Mouse (Mus musculus) lung, postnatal 0 days (tissue): ENCODE results near the gene Foxf1. TPM values are rescaled to one million over a fixed set of nuclear protein-coding genes. Genes with fewer than 3 reads are reported as not detected.
A peak's percentile ranks its signal among the peaks of the same experiment; 100 is the strongest.

Experiments used
- ATAC-seq: fragments of 200-750 bp; cut with Nextera tagmentation; 2 replicates; pipeline ENCODE4 v1.8.0; 2017; ENCODE audit warnings: moderate library complexity
- DNase-seq: peaks from one replicate; pipeline ENCODE4 v3.0.0-alpha.2; 2016; ENCODE audit warnings: low spot score
- H3K27ac ChIP-seq: fragments of 300-500 bp; sonication (generic); 2 replicates; pipeline ENCODE4 v1.5.1; 2014; ENCODE audit warnings: antibody characterized with exemption, mild to moderate bottlenecking, low read length, mixed read lengths
- H3K27me3 ChIP-seq: fragments of 300-500 bp; sonication (generic); replicated peaks from 2 replicates; pipeline ENCODE4 v1.6.1; 2014; ENCODE audit warnings: low read length, mixed read lengths; ENCODE audit not compliant: insufficient read depth
- H3K36me3 ChIP-seq: fragments of 300-500 bp; sonication (generic); 2 replicates; pipeline ENCODE4 v1.6.1; 2014; ENCODE audit warnings: low read length, mixed read lengths; ENCODE audit not compliant: insufficient read depth
- H3K4me1 ChIP-seq: fragments of 300-500 bp; sonication (generic); 2 replicates; pipeline ENCODE4 v1.6.1; 2014; ENCODE audit warnings: antibody characterized with exemption, low read depth, low read length, mixed read lengths; ENCODE audit not compliant: insufficient read depth
- H3K4me2 ChIP-seq: fragments of 300-500 bp; sonication (generic); replicated peaks from 2 replicates; pipeline ENCODE4 v1.6.1; 2014; ENCODE audit warnings: low read depth, mild to moderate bottlenecking, low read length, moderate library complexity, mixed read lengths
- H3K4me3 ChIP-seq: fragments of 300-500 bp; sonication (generic); 2 replicates; pipeline ENCODE4 v1.5.1; 2014; ENCODE audit warnings: low read depth, low read length
- H3K9ac ChIP-seq: fragments of 300-500 bp; sonication (generic); replicated peaks from 2 replicates; pipeline ENCODE4 v1.6.1; 2014; ENCODE audit warnings: low read depth, mild to moderate bottlenecking
- H3K9me3 ChIP-seq: fragments of 300-500 bp; sonication (generic); 2 replicates; pipeline ENCODE4 v1.6.1; 2016; ENCODE audit warnings: low read length, mixed read lengths
- CTCF ChIP-seq: IDR thresholded peaks from 2 replicates; pipeline ENCODE4 v1.5.1; 2016; ENCODE audit warnings: antibody characterized with exemption, mild to moderate bottlenecking
- EP300 ChIP-seq: IDR thresholded peaks from 2 replicates; pipeline ENCODE4 v1.6.1; 2016; ENCODE audit warnings: antibody characterized with exemption, mild to moderate bottlenecking, control low read depth
- WGBS: fragments of 180-500 bp; shearing (Covaris S2); extraction: QIAGEN DNeasy Blood & Tissue Kit; methylation state at CpG from one replicate; pipeline ENCODE4 v1.1.7; 2014; 5-methylcytosine and 5-hydroxymethylcytosine counted together
- microRNA-seq: library from miRNA; unstranded; fragments of <30 nt; microRNA quantifications from one replicate; pipeline ENCODE4, GENCODE M21; 2016
- polyA plus RNA-seq: library from polyadenylated mRNA; unstranded; fragments of >200 nt; fragmentation: Nextera tagmentation; extraction: Ambion mirVana; gene quantifications from 2 replicates; pipeline ENCODE4 v1.2.1, GENCODE M21; 2015

Foxf1 gene
- polyA plus RNA-seq, 1 experiment from 2014 or later = 156 TPM

DNA sequence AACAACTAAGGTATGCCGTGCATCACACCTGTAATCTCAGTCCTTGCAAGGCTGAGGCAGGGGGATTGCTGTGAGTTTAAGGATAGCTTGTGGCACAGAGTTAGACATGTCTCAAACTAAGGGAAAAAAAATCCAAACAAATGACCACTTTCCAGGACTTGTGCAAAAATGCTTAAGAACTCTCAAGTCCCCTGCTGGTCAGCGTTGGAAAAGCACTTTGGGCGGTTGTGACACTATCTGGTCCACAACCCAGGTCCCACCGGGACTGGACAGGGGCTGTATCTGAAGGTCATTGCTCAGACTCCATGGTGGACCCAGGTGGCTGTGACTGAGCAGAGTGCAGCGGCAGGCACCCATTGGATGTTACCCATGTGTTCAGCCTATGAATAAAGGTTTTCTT lies 46.3 kb downstream of the Foxf1 start:
- Histone ChIP-seq H3K9ac (no peak overlapping the region), H3K4me3 (no peak overlapping the region), H3K27ac (no peak overlapping the region), H3K4me2 (no peak overlapping the region), H3K36me3 (no peaks in the 10 kb centered on the region), H3K4me1 (peaks cover 3% of the 10 kb centered on the region; the same call in 1 of the 2 replicates), H3K9me3 (no peaks in the 10 kb centered on the region), H3K27me3 (peaks cover 21% of the 10 kb centered on the region)
- DNase-seq = peak; percentile 54
- WGBS = 41% methylated on average over 5 of the region's 5 CpGs
- no peak for TF ChIP-seq EP300
- peak; percentile 75 for TF ChIP-seq CTCF
- ATAC-seq = no peak

DNA sequence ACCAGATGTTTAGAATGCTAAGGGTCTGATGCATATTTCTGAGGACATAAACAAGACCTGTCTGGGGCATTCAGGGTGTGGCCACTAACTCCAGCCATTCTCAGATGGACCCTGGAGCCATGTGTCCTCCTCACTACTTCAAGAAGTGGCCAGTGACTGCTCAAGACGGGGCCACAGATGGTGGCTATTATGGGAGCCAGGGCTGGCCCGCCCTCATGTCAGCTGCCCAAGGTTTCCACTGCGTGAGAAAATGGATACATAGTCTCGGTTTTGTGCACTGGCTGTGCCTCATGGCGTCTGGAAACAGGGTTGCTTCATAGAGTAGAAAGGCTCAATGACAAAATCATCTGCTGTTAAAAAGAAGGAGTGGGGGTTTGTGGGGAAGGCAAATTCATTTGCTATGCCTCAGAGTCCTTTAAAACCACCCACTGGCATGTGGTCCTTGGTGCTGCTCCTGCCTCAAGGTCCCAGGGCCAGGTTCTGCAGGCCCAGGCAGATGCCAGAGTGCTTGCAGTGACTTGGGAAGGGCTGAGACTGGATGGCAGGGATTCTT lies 48.9 kb downstream of the Foxf1 start:
- Histone ChIP-seq H3K36me3 (no peaks in the 10 kb centered on the region), H3K4me1 (no peaks in the 10 kb centered on the region; the same call in 1 of the 2 replicates), H3K27me3 (peaks cover 17% of the 10 kb centered on the region), H3K27ac (no peak overlapping the region), H3K4me2 (no peak overlapping the region), H3K9ac (no peak overlapping the region), H3K4me3 (no peak overlapping the region), H3K9me3 (no peaks in the 10 kb centered on the region)
- WGBS = 85% methylated on average over 5 of the region's 5 CpGs
- ATAC-seq = no peak
- DNase-seq = no peak
- TF ChIP-seq CTCF (no peak), EP300 (no peak)

DNA sequence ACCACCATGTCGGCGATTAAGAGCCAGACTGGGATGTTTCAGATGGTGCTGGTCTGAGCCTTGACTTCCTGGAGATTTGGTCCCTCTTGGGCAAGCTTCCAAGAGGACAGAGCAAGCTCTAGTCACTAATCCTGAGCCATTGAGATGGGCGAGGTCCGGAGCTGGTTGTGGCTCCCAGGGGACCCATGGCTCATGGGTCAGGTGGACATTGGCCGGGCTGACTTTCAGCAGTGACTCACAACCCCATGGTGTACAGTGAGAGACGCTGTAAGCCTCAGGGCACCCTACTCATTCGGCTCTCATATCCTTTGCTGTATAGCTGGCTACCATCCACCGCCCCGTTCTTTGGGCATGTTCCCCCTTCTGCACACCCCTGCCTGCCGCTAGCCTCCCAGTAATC lies 49.9 kb downstream of the Foxf1 start:
- Histone ChIP-seq H3K36me3 (no peaks in the 10 kb centered on the region), H3K27me3 (peaks cover 7% of the 10 kb centered on the region; the same call in 1 of the 2 replicates), H3K4me1 (no peaks in the 10 kb centered on the region), H3K4me2 (no peak overlapping the region), H3K9me3 (no peaks in the 10 kb centered on the region), H3K9ac (no peak overlapping the region), H3K27ac (no peak overlapping the region), H3K4me3 (no peak overlapping the region)
- ATAC-seq = no peak
- WGBS = 74% methylated on average over 10 of the region's 10 CpGs
- no peak for DNase-seq
- TF ChIP-seq EP300 = no peak
- TF ChIP-seq CTCF = no peak

DNA sequence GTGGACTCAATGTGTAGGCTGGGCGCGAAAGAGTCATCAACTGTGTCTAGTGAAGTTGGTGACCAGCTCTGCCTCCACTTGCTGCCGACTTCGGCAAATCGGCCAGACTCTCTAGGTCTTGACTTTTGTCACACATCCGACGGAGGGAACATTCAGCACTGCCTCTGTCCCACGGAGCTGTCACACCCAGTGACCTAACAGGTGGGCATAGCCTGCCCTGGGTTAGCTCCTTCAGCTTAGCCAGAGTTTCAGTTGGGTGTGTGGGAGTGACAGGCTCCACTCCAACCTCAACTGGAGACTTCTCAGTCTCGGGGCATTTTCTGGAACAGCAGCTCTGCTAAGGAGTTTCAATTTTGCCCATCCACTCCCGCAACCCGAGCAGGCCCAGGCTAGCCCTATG lies 50.3 kb downstream of the Foxf1 start:
- no peak overlapping the region for H3K4me3 ChIP-seq
- no peak for DNase-seq
- no peak overlapping the region for H3K9ac ChIP-seq
- TF ChIP-seq EP300 = no peak
- no peak for TF ChIP-seq CTCF
- no peaks in the 10 kb centered on the region for H3K4me1 ChIP-seq
- H3K4me2 ChIP-seq = no peak overlapping the region
- H3K27me3 ChIP-seq = peaks cover 2% of the 10 kb centered on the region; the same call in 1 of the 2 replicates
- H3K36me3 ChIP-seq = no peaks in the 10 kb centered on the region
- no peaks in the 10 kb centered on the region for H3K9me3 ChIP-seq
- no peak overlapping the region for H3K27ac ChIP-seq
- WGBS = 83% methylated on average over 11 of the region's 11 CpGs
- no peak for ATAC-seq

DNA sequence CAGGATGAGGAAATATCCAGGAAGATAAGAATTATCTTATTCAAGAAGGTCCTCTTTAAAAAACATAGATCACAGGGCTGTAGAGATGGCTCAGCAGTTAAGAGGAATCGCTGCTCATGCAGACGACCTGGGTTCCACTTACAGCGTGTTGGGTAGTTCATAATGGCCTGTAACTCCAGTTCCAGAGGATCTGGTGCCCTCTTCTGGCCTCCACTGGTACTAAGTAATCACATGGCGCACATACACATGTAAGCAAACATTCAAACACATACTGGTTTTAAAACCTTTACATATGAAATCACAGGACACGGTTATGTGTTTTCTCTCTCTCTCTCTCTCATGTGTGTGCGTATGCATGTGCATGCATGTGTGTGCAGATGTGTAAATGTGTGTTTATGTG lies 52.7 kb downstream of the Foxf1 start:
- DNase-seq (no peak), ATAC-seq (no peak)
- no peak overlapping the region for H3K27ac ChIP-seq
- no peaks in the 10 kb centered on the region for H3K4me1 ChIP-seq
- H3K4me3 ChIP-seq = no peak overlapping the region
- H3K27me3 ChIP-seq = no peaks in the 10 kb centered on the region
- H3K9me3 ChIP-seq = no peaks in the 10 kb centered on the region
- no peak overlapping the region for H3K4me2 ChIP-seq
- no peaks in the 10 kb centered on the region for H3K36me3 ChIP-seq
- no peak for TF ChIP-seq CTCF
- no peak for TF ChIP-seq EP300
- no peak overlapping the region for H3K9ac ChIP-seq
- WGBS = 93% methylated on average over 6 of the region's 6 CpGs

Small RNAs within 50 kb of the gene (microRNA-seq; reads per million reads assigned to microRNA genes)
- not detected for gene Gm27530

Other genes with a start within 250 kb of the Foxf1 start
- gene Mthfsd, start 24.0 kb downstream of the Foxf1 start, polyA plus RNA-seq = 36.1 and 37.7 TPM in 2 replicates
- 0.47 and 0.58 TPM in 2 replicates for gene Foxc2, start 31.8 kb downstream of the Foxf1 start, polyA plus RNA-seq
- 0.88 and 1.3 TPM in 2 replicates for gene Foxl1, start 43.6 kb downstream of the Foxf1 start, polyA plus RNA-seq